Mouse (Mus musculus): ENCODE results near the gene Rgs9. TPM values are rescaled to one million over a fixed set of nuclear protein-coding genes. Genes with fewer than 3 reads are reported as not detected.
"Not testable (repeated sequence)": the region's sequence is repeated elsewhere in the genome, so short reads cannot be mapped to it uniquely, and the experiment has no call there.

Rgs9 gene
- polyA plus RNA-seq, 1 experiment from 2014 or later: 0.03 TPM

DNA sequence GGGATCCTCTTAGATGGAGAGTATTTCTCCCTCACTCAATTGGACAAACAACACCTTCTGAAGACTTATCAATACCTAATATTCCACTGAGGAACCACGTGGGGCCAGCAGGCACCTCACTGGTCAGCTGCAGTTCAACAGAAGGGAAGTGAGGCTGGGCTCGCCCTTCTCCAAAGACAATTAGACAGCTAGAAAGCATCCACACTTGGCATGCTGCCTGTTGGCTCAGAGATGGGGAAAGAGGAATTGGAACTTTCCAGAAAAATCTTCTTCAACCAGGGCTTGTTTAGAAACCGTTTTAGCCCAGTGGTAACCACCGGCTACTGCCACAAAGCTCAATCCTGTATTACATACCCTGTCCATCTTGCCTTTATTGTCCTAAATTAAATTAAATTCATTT, 4.4 kb upstream of the Rgs9 start:
- WGBS (ENCODE audit: insufficient replicate concordance): 46% methylated on average over 4 of the region's 4 CpGs
- no peak overlapping the region for H3K9ac ChIP-seq
- no peak overlapping the region for H3K4me2 ChIP-seq
- H3K4me3 ChIP-seq (replicated peaks): no peak overlapping the region
- H3K27ac ChIP-seq (replicated peaks): no peak overlapping the region
- no peaks in the 10 kb centered on the region for H3K36me3 ChIP-seq (replicated peaks)
- no peak for ATAC-seq (ENCODE audit: insufficient read depth)
- peaks cover 25% of the 10 kb centered on the region for H3K27me3 ChIP-seq
- H3K9me3 ChIP-seq (replicated peaks): no peaks in the 10 kb centered on the region
- H3K4me1 ChIP-seq (replicated peaks): peaks cover 6% of the 10 kb centered on the region

- Histone ChIP-seq H3K9ac (no peak overlapping the region), H3K36me3 (replicated peaks) (no peaks in the 10 kb centered on the region), H3K4me1 (replicated peaks) (peaks cover 6% of the 10 kb centered on the region), H3K27ac (replicated peaks) (no peak overlapping the region), H3K4me2 (no peak overlapping the region), H3K27me3 (peaks cover 39% of the 10 kb centered on the region), H3K9me3 (replicated peaks) (no peaks in the 10 kb centered on the region), H3K4me3 (replicated peaks) (no peak overlapping the region)
- 79% methylated on average over 7 of the region's 7 CpGs for WGBS (ENCODE audit: insufficient replicate concordance)
- no peak for ATAC-seq (ENCODE audit: insufficient read depth)
Observed at GRCm38 (mm10) chr11:109297031-109297430, 898 bp downstream of the Rgs9 start.

- Histone ChIP-seq H3K36me3 (replicated peaks) (no peaks in the 10 kb centered on the region), H3K4me3 (replicated peaks) (no peak overlapping the region), H3K9me3 (replicated peaks) (no peaks in the 10 kb centered on the region), H3K4me1 (replicated peaks) (no peaks in the 10 kb centered on the region), H3K9ac (no peak overlapping the region), H3K27me3 (peaks cover 14% of the 10 kb centered on the region), H3K27ac (replicated peaks) (no peak overlapping the region), H3K4me2 (no peak overlapping the region)
- no peak for ATAC-seq (ENCODE audit: insufficient read depth)
- WGBS (ENCODE audit: insufficient replicate concordance): 45% methylated on average over 3 of the region's 3 CpGs
Observed at GRCm38 (mm10) chr11:109292056-109292455, 5.9 kb downstream of the Rgs9 start.

- 76% methylated on average over 9 of the region's 9 CpGs for WGBS (ENCODE audit: insufficient replicate concordance)
Observed at GRCm38 (mm10) chr11:109289378-109289777, 8.6 kb downstream of the Rgs9 start.

GRCm38 (mm10) chr11:109284811-109285210, 13.1 kb downstream of the Rgs9 start:
- no peak overlapping the region for H3K4me2 ChIP-seq
- no peak overlapping the region for H3K27ac ChIP-seq (replicated peaks)
- no peaks in the 10 kb centered on the region for H3K36me3 ChIP-seq (replicated peaks)
- H3K9me3 ChIP-seq (replicated peaks): no peaks in the 10 kb centered on the region
- no peaks in the 10 kb centered on the region for H3K27me3 ChIP-seq
- 71% methylated on average over 1 of the region's 1 CpGs for WGBS (ENCODE audit: insufficient replicate concordance)
- H3K4me1 ChIP-seq (replicated peaks): no peaks in the 10 kb centered on the region
- no peak for ATAC-seq (ENCODE audit: insufficient read depth)
- no peak overlapping the region for H3K9ac ChIP-seq
- H3K4me3 ChIP-seq (replicated peaks): no peak overlapping the region

More at GRCm38 (mm10) chr11:109289378-109289777, 8.6 kb downstream of the Rgs9 start:
- not testable (repeated sequence) for H3K4me3 ChIP-seq (replicated peaks); H3K27ac ChIP-seq (replicated peaks); H3K4me2 ChIP-seq; H3K9ac ChIP-seq; H3K27me3 ChIP-seq; H3K9me3 ChIP-seq (replicated peaks); ATAC-seq (ENCODE audit: insufficient read depth); H3K4me1 ChIP-seq (replicated peaks); H3K36me3 ChIP-seq (replicated peaks)

DNA sequence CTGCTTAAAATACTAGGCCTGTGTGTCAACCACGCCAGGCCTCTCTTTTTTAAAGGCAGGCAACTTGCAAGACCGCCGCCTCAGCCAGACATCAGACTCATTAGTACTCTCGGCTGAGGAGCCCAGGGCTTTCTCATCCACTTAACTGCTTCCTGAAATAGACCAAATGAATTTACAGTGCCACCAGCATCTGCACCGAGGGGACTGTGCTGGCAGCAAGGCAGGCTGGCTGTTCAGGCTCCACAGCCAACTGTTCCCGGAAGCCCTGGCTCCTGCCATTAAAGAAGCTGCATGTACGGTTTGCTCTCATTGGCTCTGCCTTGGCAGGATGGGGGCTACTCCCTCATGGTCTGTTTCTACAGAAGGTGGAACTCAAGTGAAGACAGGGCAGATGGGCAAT, 19.7 kb downstream of the Rgs9 start:
- Histone ChIP-seq H3K9me3 (replicated peaks) (no peaks in the 10 kb centered on the region), H3K36me3 (replicated peaks) (no peaks in the 10 kb centered on the region), H3K4me2 (no peak overlapping the region), H3K27me3 (no peaks in the 10 kb centered on the region), H3K9ac (no peak overlapping the region), H3K4me3 (replicated peaks) (no peak overlapping the region), H3K4me1 (replicated peaks) (no peaks in the 10 kb centered on the region), H3K27ac (replicated peaks) (no peak overlapping the region)
- ATAC-seq (ENCODE audit: insufficient read depth): no peak
- 60% methylated on average over 7 of the region's 7 CpGs for WGBS (ENCODE audit: insufficient replicate concordance)

- Histone ChIP-seq H3K9me3 (replicated peaks) (no peaks in the 10 kb centered on the region), H3K27ac (replicated peaks) (no peak overlapping the region), H3K4me2 (no peak overlapping the region), H3K9ac (no peak overlapping the region), H3K36me3 (replicated peaks) (no peaks in the 10 kb centered on the region), H3K4me3 (replicated peaks) (no peak overlapping the region), H3K4me1 (replicated peaks) (no peaks in the 10 kb centered on the region; the same call in 1 of the 2 replicates), H3K27me3 (no peaks in the 10 kb centered on the region)
- WGBS (ENCODE audit: insufficient replicate concordance): 62% methylated on average over 9 of the region's 9 CpGs
- no peak for ATAC-seq (ENCODE audit: insufficient read depth)
Observed at GRCm38 (mm10) chr11:109271399-109271798, 26.5 kb downstream of the Rgs9 start.

GRCm38 (mm10) chr11:109270366-109270765, 27.6 kb downstream of the Rgs9 start:
- ATAC-seq (ENCODE audit: insufficient read depth): no peak
- Histone ChIP-seq H3K4me2 (no peak overlapping the region), H3K36me3 (replicated peaks) (no peaks in the 10 kb centered on the region), H3K9ac (no peak overlapping the region), H3K27ac (replicated peaks) (no peak overlapping the region), H3K9me3 (replicated peaks) (no peaks in the 10 kb centered on the region), H3K4me3 (replicated peaks) (no peak overlapping the region), H3K4me1 (replicated peaks) (no peaks in the 10 kb centered on the region; the same call in 1 of the 2 replicates), H3K27me3 (no peaks in the 10 kb centered on the region)
- 33% methylated on average over 8 of the region's 8 CpGs for WGBS (ENCODE audit: insufficient replicate concordance)

DNA sequence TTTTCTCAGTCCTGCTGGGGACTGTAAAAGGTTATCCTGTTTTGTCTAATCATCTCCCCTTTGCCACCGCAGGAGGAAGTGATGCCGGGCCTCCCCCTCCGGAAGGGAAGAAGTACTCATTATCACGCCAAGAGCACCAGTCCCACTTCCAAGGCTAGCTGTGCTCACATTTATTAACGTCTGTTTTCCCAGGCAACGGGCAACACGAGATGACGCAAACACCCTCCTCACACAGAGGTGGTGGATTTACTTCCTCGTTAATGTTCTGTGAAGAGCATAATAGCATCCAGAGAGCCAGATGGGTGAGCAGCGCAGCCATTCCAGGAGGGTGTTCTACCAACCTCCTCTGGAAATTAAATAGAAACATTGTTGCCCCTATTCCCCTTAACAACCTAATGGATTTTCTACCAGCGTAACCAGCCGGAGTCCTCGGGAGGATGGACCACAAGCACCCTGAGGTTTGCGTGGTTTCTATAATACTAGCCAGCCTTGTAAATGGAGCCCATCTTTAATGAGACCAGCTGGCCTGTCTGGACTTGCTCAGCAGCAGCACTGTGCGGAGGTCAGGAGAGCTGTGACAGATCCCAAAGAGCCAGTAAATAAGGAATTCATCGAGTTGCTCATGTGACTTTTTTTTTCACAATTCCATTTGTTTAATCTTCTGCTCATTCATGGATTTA, 28.1 kb downstream of the Rgs9 start:
- no peaks in the 10 kb centered on the region for H3K36me3 ChIP-seq (replicated peaks)
- no peak overlapping the region for H3K9ac ChIP-seq
- no peaks in the 10 kb centered on the region; the same call in 1 of the 2 replicates for H3K4me1 ChIP-seq (replicated peaks)
- 25% methylated on average over 16 of the region's 16 CpGs for WGBS (ENCODE audit: insufficient replicate concordance)
- no peak for ATAC-seq (ENCODE audit: insufficient read depth)
- H3K4me3 ChIP-seq (replicated peaks): no peak overlapping the region
- no peak overlapping the region for H3K27ac ChIP-seq (replicated peaks)
- H3K4me2 ChIP-seq: no peak overlapping the region; the same call in 1 of the 2 replicates
- no peaks in the 10 kb centered on the region for H3K9me3 ChIP-seq (replicated peaks)
- no peaks in the 10 kb centered on the region for H3K27me3 ChIP-seq

- Histone ChIP-seq H3K9ac (no peak overlapping the region), H3K4me3 (replicated peaks) (no peak overlapping the region), H3K27ac (replicated peaks) (no peak overlapping the region), H3K9me3 (replicated peaks) (no peaks in the 10 kb centered on the region), H3K4me2 (no peak overlapping the region; the same call in 1 of the 2 replicates), H3K4me1 (replicated peaks) (no peaks in the 10 kb centered on the region; the same call in 1 of the 2 replicates), H3K36me3 (replicated peaks) (no peaks in the 10 kb centered on the region), H3K27me3 (no peaks in the 10 kb centered on the region)
- ATAC-seq (ENCODE audit: insufficient read depth): no peak
- WGBS (ENCODE audit: insufficient replicate concordance): 10% methylated on average over 5 of the region's 5 CpGs
Observed at GRCm38 (mm10) chr11:109269283-109269661, 28.7 kb downstream of the Rgs9 start.

GRCm38 (mm10) chr11:109266161-109266910, 31.6 kb downstream of the Rgs9 start:
- H3K4me3 ChIP-seq (replicated peaks): no peak overlapping the region
- H3K27ac ChIP-seq (replicated peaks): no peak overlapping the region
- no peak overlapping the region for H3K9ac ChIP-seq
- H3K36me3 ChIP-seq (replicated peaks): no peaks in the 10 kb centered on the region
- H3K4me2 ChIP-seq: no peak overlapping the region
- ATAC-seq (ENCODE audit: insufficient read depth): no peak
- H3K9me3 ChIP-seq (replicated peaks): no peaks in the 10 kb centered on the region
- 60% methylated on average over 12 of the region's 12 CpGs for WGBS (ENCODE audit: insufficient replicate concordance)
- H3K27me3 ChIP-seq: no peaks in the 10 kb centered on the region
- no peaks in the 10 kb centered on the region; the same call in 1 of the 2 replicates for H3K4me1 ChIP-seq (replicated peaks)
